Mouse (Mus musculus) cerebellum, adult 2 months (tissue): ENCODE data around the gene Foxf2. TPM values are rescaled to one million over a fixed set of nuclear protein-coding genes. Genes with fewer than 3 reads are reported as not detected.

Experiments
- DNase-seq, 2 experiments: peaks; one replicate each; pipeline ENCODE4 v3.0.0; 2021
- H3K27ac ChIP-seq: fragments of 200-500 bp; 2 replicates; pipeline ENCODE4 v1.5.1; 2012; ENCODE audit warnings: low read length, control low read depth, inconsistent platforms; ENCODE audit not compliant: insufficient read depth
- H3K27me3 ChIP-seq: fragments of 200-500 bp; 2 replicates; pipeline ENCODE4 v1.6.1; 2012; ENCODE audit warnings: inconsistent platforms, mild to moderate bottlenecking, low read length, moderate library complexity; ENCODE audit not compliant: control insufficient read depth, insufficient read depth
- H3K4me1 ChIP-seq: fragments of 200-500 bp; 2 replicates; pipeline ENCODE4 v1.6.1; 2011; ENCODE audit warnings: low read length; ENCODE audit not compliant: control insufficient read depth, insufficient read depth
- H3K4me3 ChIP-seq: fragments of 200-500 bp; replicated peaks from 2 replicates; pipeline ENCODE3; 2011; ENCODE audit warnings: mild to moderate bottlenecking, low read depth, low read length, control low read depth; ENCODE audit not compliant: insufficient read depth
- CTCF ChIP-seq: fragments of 200-500 bp; IDR thresholded peaks from 2 replicates; pipeline ENCODE4 v1.5.1; 2011; ENCODE audit warnings: low read depth, mild to moderate bottlenecking, control low read depth, low read length, moderate library complexity, borderline replicate concordance; ENCODE audit not compliant: insufficient read depth
- POLR2A ChIP-seq: fragments of 200-500 bp; IDR thresholded peaks from 2 replicates; pipeline ENCODE4 v1.6.1; 2011; ENCODE audit warnings: low read length, control low read depth, borderline replicate concordance; ENCODE audit not compliant: insufficient read depth
- WGBS: fragments of 180-500 bp; shearing (Covaris S2); methylation state at CpG from one replicate; pipeline ENCODE4 v1.1.7; 2018; 5-methylcytosine and 5-hydroxymethylcytosine counted together
- polyA plus RNA-seq: library from polyadenylated mRNA; depleted of rRNA; stranded (reverse); fragments of >200 nt; gene quantifications from 2 replicates; pipeline ENCODE4 v1.2.3, GENCODE M21; 2012; rRNA removed

Gene Foxf2
- polyA plus RNA-seq, 1 experiment: 5.3 TPM

- no peaks in the 10 kb centered on the region for H3K4me1 ChIP-seq
- H3K27me3 ChIP-seq: no peaks in the 10 kb centered on the region
- no peak for TF ChIP-seq CTCF
- TF ChIP-seq POLR2A: no peak
- no peak overlapping the region for H3K27ac ChIP-seq
- no peak for DNase-seq
- H3K4me3 ChIP-seq: no peak overlapping the region
- 41% methylated on average over 6 of the region's 6 CpGs for WGBS
These were observed 39.8 kb downstream of the Foxf2 start for GRCm38 (mm10) chr13:31665376-31665775.

DNA sequence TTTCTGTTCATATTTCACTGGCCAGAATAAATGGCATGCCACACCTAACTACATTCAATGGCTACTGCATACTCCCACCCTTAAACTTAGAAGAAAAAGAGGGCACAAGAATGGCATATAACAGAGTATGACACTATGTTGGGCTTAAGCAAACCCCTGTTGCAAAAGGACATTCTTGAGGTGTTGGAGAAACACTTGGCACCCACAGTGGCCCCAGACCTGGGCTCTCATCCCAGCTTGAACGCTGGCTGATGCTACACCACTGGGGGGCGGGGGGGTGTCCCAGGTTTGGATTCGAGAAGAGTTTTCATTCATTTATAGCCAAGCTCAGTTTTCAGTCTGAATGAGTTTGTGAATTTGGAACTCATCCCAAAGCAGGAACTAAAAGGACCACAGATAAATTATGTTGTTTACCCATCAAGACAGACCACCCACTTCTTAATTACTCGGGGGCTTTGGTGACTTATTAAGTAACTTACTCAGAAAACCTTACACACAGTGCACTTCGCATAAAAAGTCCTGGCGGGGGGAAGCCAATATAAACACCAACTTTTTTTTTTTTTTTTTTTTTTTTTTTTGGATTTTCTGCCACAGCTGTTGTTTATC lies 42.4 kb downstream of the Foxf2 start:
- TF ChIP-seq POLR2A (no peak), CTCF (no peak)
- H3K4me3 ChIP-seq: no peak overlapping the region
- no peaks in the 10 kb centered on the region for H3K27me3 ChIP-seq
- DNase-seq: no peak
- H3K27ac ChIP-seq: no peak overlapping the region
- H3K4me1 ChIP-seq: no peaks in the 10 kb centered on the region
- WGBS: 8% methylated on average over 6 of the region's 6 CpGs

DNA sequence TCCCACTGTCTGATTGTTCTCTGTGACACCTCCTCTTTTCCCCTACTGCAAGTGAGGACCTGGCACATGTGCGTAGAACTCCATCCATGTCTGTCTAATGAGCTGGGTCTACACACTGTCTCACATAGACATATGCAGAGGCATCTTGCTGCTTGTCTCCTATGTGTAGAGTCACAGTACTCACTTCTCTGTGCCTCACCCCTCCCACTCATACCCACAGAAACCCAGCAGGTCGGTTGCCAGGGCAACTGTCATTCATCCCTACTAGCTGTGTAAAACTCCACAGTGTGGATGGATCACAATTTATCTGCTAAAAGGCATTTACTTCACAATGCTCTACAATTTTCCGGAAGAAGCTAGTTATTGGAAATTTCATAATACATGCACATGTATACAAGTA lies 46.5 kb downstream of the Foxf2 start:
- Histone ChIP-seq H3K4me1 (no peaks in the 10 kb centered on the region), H3K27me3 (no peaks in the 10 kb centered on the region), H3K4me3 (no peak overlapping the region), H3K27ac (no peak overlapping the region)
- 46% methylated on average over 3 of the region's 3 CpGs for WGBS
- DNase-seq: no peak
- no peak for TF ChIP-seq CTCF
- no peak for TF ChIP-seq POLR2A

Other genes starting within 250 kb of the Foxf2 start
- gene Foxq1, start 69.7 kb upstream of the Foxf2 start, polyA plus RNA-seq: 3.0 and 3.3 TPM in 2 replicates
- gene A530084C06Rik, start 66.5 kb upstream of the Foxf2 start, polyA plus RNA-seq: 0.72 and 0.87 TPM in 2 replicates
- gene Foxc1, start 180.8 kb downstream of the Foxf2 start, polyA plus RNA-seq: 1.9 and 2.0 TPM in 2 replicates